22 mouse cellular contexts compared by ENCODE assay signal in genomic region chr8:77209297-77209696, GRCm38 (mm10).
"Had no signal": no experiment of that assay in that cellular context is flagged by ENCODE, and none has a peak within 500 bp of the region (broad histone marks: within the 10 kb centered on the region; RNA-seq: fewer than 3 reads in every experiment).

No protein-coding gene starts in this region.

- H3K27ac ChIP-seq: limb, embryonic 10.5 days; limb, embryonic 13.5 days; liver, embryonic 12.5 days; liver, embryonic 15.5 days; lung, embryonic 15.5 days; midbrain, embryonic 10.5 days; midbrain, embryonic 13.5 days; neural tube, embryonic 13.5 days; stomach, embryonic 15.5 days had no signal

- H3K4me3 ChIP-seq: limb, embryonic 10.5 days; limb, embryonic 13.5 days; liver, embryonic 12.5 days; liver, embryonic 15.5 days; lung, embryonic 15.5 days; megakaryocyte, embryonic 14.5 days; midbrain, embryonic 10.5 days; midbrain, embryonic 13.5 days; myocyte; neural tube, embryonic 13.5 days; stomach, embryonic 15.5 days had no signal

- H3K9me3 ChIP-seq: limb, embryonic 10.5 days; limb, embryonic 13.5 days; liver, embryonic 12.5 days; liver, embryonic 15.5 days; lung, embryonic 15.5 days; megakaryocyte, embryonic 14.5 days; midbrain, embryonic 10.5 days; midbrain, embryonic 13.5 days; neural tube, embryonic 13.5 days; stomach, embryonic 15.5 days had no signal

- DNase-seq: kidney, postnatal 14 days; kidney, postnatal 4 days; liver; lung, adult 18-20 months; lung, postnatal 10 days; lung, postnatal 36 days; retina, postnatal 1 day; right cerebral cortex, postnatal 25 days; spleen, adult 18-20 months; thymus, postnatal 36 days had no signal

- H3K27me3 ChIP-seq: limb, embryonic 13.5 days; liver, embryonic 12.5 days; liver, embryonic 15.5 days; lung, embryonic 15.5 days; megakaryocyte, embryonic 14.5 days; midbrain, embryonic 13.5 days; neural tube, embryonic 13.5 days; stomach, embryonic 15.5 days had no signal

- ATAC-seq: liver, embryonic 12.5 days; midbrain, embryonic 13.5 days; midbrain, embryonic 16.5 days had no signal

- H3K9ac ChIP-seq: limb, embryonic 13.5 days; liver, embryonic 12.5 days; liver, embryonic 15.5 days; lung, embryonic 15.5 days; midbrain, embryonic 13.5 days; neural tube, embryonic 13.5 days; stomach, embryonic 15.5 days had no signal

- H3K4me1 ChIP-seq: limb, embryonic 10.5 days; liver, embryonic 12.5 days; liver, embryonic 15.5 days; megakaryocyte, embryonic 14.5 days; neural tube, embryonic 13.5 days had no signal

- H3K36me3 ChIP-seq: limb, embryonic 10.5 days; limb, embryonic 13.5 days; liver, embryonic 12.5 days; liver, embryonic 15.5 days; lung, embryonic 15.5 days; midbrain, embryonic 10.5 days; midbrain, embryonic 13.5 days; neural tube, embryonic 13.5 days; stomach, embryonic 15.5 days had no signal

- H3K4me2 ChIP-seq: limb, embryonic 13.5 days; liver, embryonic 12.5 days; liver, embryonic 15.5 days; lung, embryonic 15.5 days; midbrain, embryonic 13.5 days; neural tube, embryonic 13.5 days; stomach, embryonic 15.5 days had no signal
